Mouse (Mus musculus): ENCODE data around the gene Mpg. TPM values are rescaled to one million over a fixed set of nuclear protein-coding genes. Genes with fewer than 3 reads are reported as not detected.

The Mpg gene
- polyA plus RNA-seq (2015; fragmentation: Nextera tagmentation; extraction: Ambion mirVana), result 37.7 and 37.8 TPM in 2 replicates

GRCm38 (mm10) chr11:32226124-32226871 lies at the start of gene Mpg:
TSS of gene Mpg (plus strand) at chr11:32226505.
- 4% methylated on average over 43 of the region's 47 CpGs for WGBS
- peaks cover 19% of the 10 kb centered on the region for H3K36me3 ChIP-seq
- H3K4me3 ChIP-seq, result peak within 1 kb of the TSS; percentile 59
- peaks cover 55% of the 10 kb centered on the region for H3K4me1 ChIP-seq
- ATAC-seq (ENCODE audit: borderline replicate concordance, extremely low read depth, low FRiP score, low TSS enrichment), result peak; percentile 52; the same call in 1 of the 2 replicates
- H3K27ac ChIP-seq, result peak within 1 kb of the TSS; percentile 97
- no peaks in the 10 kb centered on the region for H3K9me3 ChIP-seq
- H3K4me2 ChIP-seq, result peak within 1 kb of the TSS; percentile 82
- H3K9ac ChIP-seq, result peak within 1 kb of the TSS; percentile 69
- H3K27me3 ChIP-seq, result no peaks in the 10 kb centered on the region

GRCm38 (mm10) chr11:32178506-32178905 lies 47.8 kb upstream of the Mpg start:
- no peak overlapping the region for H3K9ac ChIP-seq
- H3K27me3 ChIP-seq, result no peaks in the 10 kb centered on the region
- no peak for ATAC-seq (ENCODE audit: borderline replicate concordance, extremely low read depth, low FRiP score, low TSS enrichment)
- H3K4me2 ChIP-seq, result no peak overlapping the region
- H3K9me3 ChIP-seq, result no peaks in the 10 kb centered on the region
- WGBS, result 55% methylated on average over 1 of the region's 1 CpGs
- no peaks in the 10 kb centered on the region for H3K4me1 ChIP-seq
- H3K36me3 ChIP-seq, result no peaks in the 10 kb centered on the region
- no peak overlapping the region for H3K27ac ChIP-seq
- no peak overlapping the region for H3K4me3 ChIP-seq

- no peak for ATAC-seq (ENCODE audit: borderline replicate concordance, extremely low read depth, low FRiP score, low TSS enrichment)
- Histone ChIP-seq H3K9ac (no peak overlapping the region), H3K36me3 (no peaks in the 10 kb centered on the region), H3K27ac (no peak overlapping the region), H3K9me3 (no peaks in the 10 kb centered on the region), H3K4me3 (no peak overlapping the region), H3K4me2 (no peak overlapping the region), H3K4me1 (no peaks in the 10 kb centered on the region), H3K27me3 (0 out of 2 replicates have a peak, but pooled peaks cover 3% of the 10 kb centered on the region)
- WGBS, result 74% methylated on average over 4 of the region's 4 CpGs
Observed at GRCm38 (mm10) chr11:32181246-32181645, 45.1 kb upstream of the Mpg start.

- WGBS, result 43% methylated on average over 23 of the region's 25 CpGs
- Histone ChIP-seq H3K4me1 (no peaks in the 10 kb centered on the region), H3K36me3 (no peaks in the 10 kb centered on the region), H3K4me2 (no peak overlapping the region), H3K27me3 (0 out of 2 replicates have a peak, but pooled peaks cover 3% of the 10 kb centered on the region), H3K27ac (no peak overlapping the region), H3K9ac (no peak overlapping the region), H3K9me3 (no peaks in the 10 kb centered on the region), H3K4me3 (no peak overlapping the region)
- no peak for ATAC-seq (ENCODE audit: borderline replicate concordance, extremely low read depth, low FRiP score, low TSS enrichment)
Observed at GRCm38 (mm10) chr11:32181973-32182868, 44.1 kb upstream of the Mpg start.

GRCm38 (mm10) chr11:32184469-32184868 lies 41.8 kb upstream of the Mpg start:
- Histone ChIP-seq H3K27ac (no peak overlapping the region), H3K9me3 (no peaks in the 10 kb centered on the region), H3K27me3 (0 out of 2 replicates have a peak, but pooled peaks cover 3% of the 10 kb centered on the region), H3K9ac (no peak overlapping the region), H3K4me3 (no peak overlapping the region), H3K4me1 (no peaks in the 10 kb centered on the region), H3K36me3 (no peaks in the 10 kb centered on the region), H3K4me2 (no peak overlapping the region)
- WGBS, result 86% methylated on average over 8 of the region's 8 CpGs
- ATAC-seq (ENCODE audit: borderline replicate concordance, extremely low read depth, low FRiP score, low TSS enrichment), result no peak

GRCm38 (mm10) chr11:32186031-32186430 lies 40.3 kb upstream of the Mpg start:
- H3K27me3 ChIP-seq, result 0 out of 2 replicates have a peak, but pooled peaks cover 3% of the 10 kb centered on the region
- H3K9me3 ChIP-seq, result no peaks in the 10 kb centered on the region
- no peak overlapping the region for H3K27ac ChIP-seq
- 63% methylated on average over 3 of the region's 3 CpGs for WGBS
- H3K9ac ChIP-seq, result no peak overlapping the region
- H3K4me1 ChIP-seq, result no peaks in the 10 kb centered on the region
- no peak overlapping the region for H3K4me3 ChIP-seq
- no peaks in the 10 kb centered on the region for H3K36me3 ChIP-seq
- H3K4me2 ChIP-seq, result no peak overlapping the region
- ATAC-seq (ENCODE audit: borderline replicate concordance, extremely low read depth, low FRiP score, low TSS enrichment), result no peak

GRCm38 (mm10) chr11:32187256-32187655 lies 39.0 kb upstream of the Mpg start:
- Histone ChIP-seq H3K36me3 (no peaks in the 10 kb centered on the region), H3K9me3 (no peaks in the 10 kb centered on the region), H3K4me1 (no peaks in the 10 kb centered on the region), H3K4me2 (no peak overlapping the region), H3K4me3 (no peak overlapping the region), H3K9ac (no peak overlapping the region), H3K27ac (no peak overlapping the region), H3K27me3 (0 out of 2 replicates have a peak, but pooled peaks cover 3% of the 10 kb centered on the region)
- no peak for ATAC-seq (ENCODE audit: borderline replicate concordance, extremely low read depth, low FRiP score, low TSS enrichment)
- 83% methylated on average over 4 of the region's 4 CpGs for WGBS

GRCm38 (mm10) chr11:32188881-32189280 lies 37.4 kb upstream of the Mpg start:
- Histone ChIP-seq H3K9me3 (no peaks in the 10 kb centered on the region), H3K4me3 (no peak overlapping the region), H3K36me3 (no peaks in the 10 kb centered on the region), H3K9ac (no peak overlapping the region), H3K27ac (no peak overlapping the region), H3K4me1 (no peaks in the 10 kb centered on the region), H3K4me2 (no peak overlapping the region), H3K27me3 (no peaks in the 10 kb centered on the region)
- no peak for ATAC-seq (ENCODE audit: borderline replicate concordance, extremely low read depth, low FRiP score, low TSS enrichment)
- WGBS, result 76% methylated on average over 12 of the region's 12 CpGs

GRCm38 (mm10) chr11:32189434-32189833 lies 36.9 kb upstream of the Mpg start:
- H3K4me1 ChIP-seq, result no peaks in the 10 kb centered on the region
- no peak overlapping the region for H3K27ac ChIP-seq
- 66% methylated on average over 5 of the region's 5 CpGs for WGBS
- H3K27me3 ChIP-seq, result no peaks in the 10 kb centered on the region
- no peak for ATAC-seq (ENCODE audit: borderline replicate concordance, extremely low read depth, low FRiP score, low TSS enrichment)
- H3K9ac ChIP-seq, result no peak overlapping the region
- H3K36me3 ChIP-seq, result no peaks in the 10 kb centered on the region
- H3K9me3 ChIP-seq, result no peaks in the 10 kb centered on the region
- H3K4me3 ChIP-seq, result no peak overlapping the region
- no peak overlapping the region for H3K4me2 ChIP-seq

- WGBS, result 61% methylated on average over 9 of the region's 9 CpGs
- Histone ChIP-seq H3K9me3 (no peaks in the 10 kb centered on the region), H3K27ac (no peak overlapping the region), H3K9ac (no peak overlapping the region), H3K4me1 (no peaks in the 10 kb centered on the region), H3K36me3 (no peaks in the 10 kb centered on the region), H3K4me2 (no peak overlapping the region), H3K4me3 (no peak overlapping the region), H3K27me3 (no peaks in the 10 kb centered on the region)
- ATAC-seq (ENCODE audit: borderline replicate concordance, extremely low read depth, low FRiP score, low TSS enrichment), result 0 out of 2 replicates have a peak, but pooled peaks have one; percentile 53
Observed at GRCm38 (mm10) chr11:32190119-32190518, 36.2 kb upstream of the Mpg start.

- H3K4me3 ChIP-seq, result no peak overlapping the region
- H3K9ac ChIP-seq, result no peak overlapping the region
- H3K27ac ChIP-seq, result no peak overlapping the region
- H3K4me1 ChIP-seq, result no peaks in the 10 kb centered on the region
- WGBS, result 68% methylated on average over 13 of the region's 13 CpGs
- H3K9me3 ChIP-seq, result no peaks in the 10 kb centered on the region
- H3K4me2 ChIP-seq, result no peak overlapping the region
- 0 out of 2 replicates have a peak, but pooled peaks have one; percentile 10 for ATAC-seq (ENCODE audit: borderline replicate concordance, extremely low read depth, low FRiP score, low TSS enrichment)
- no peaks in the 10 kb centered on the region for H3K36me3 ChIP-seq
- H3K27me3 ChIP-seq, result no peaks in the 10 kb centered on the region
Observed at GRCm38 (mm10) chr11:32190603-32191110, 35.6 kb upstream of the Mpg start.
